Mouse (Mus musculus): Measurements from ENCODE around the gene Serpina3m.
"Not testable (repeated sequence)": the region's sequence is repeated elsewhere in the genome, so short reads cannot be mapped to it uniquely, and the experiment has no call there.

Serpina3m gene

GRCm38 (mm10) chr12:104338226-104338625, at the start of gene Serpina3m, which contains the start of gene Serpina3k:
Gene Serpina3m (plus strand): TSS chr12:104338486.
Gene Serpina3k (plus strand): TSS chr12:104338486.
- not testable (repeated sequence) for DNase-seq (ENCODE audit: inconsistent age in 2 of 2, low spot score in 1 of 2)

GRCm38 (mm10) chr12:104289872-104290271, 48.4 kb upstream of the Serpina3m start:
- no peak for DNase-seq (ENCODE audit: inconsistent age in 2 of 2, low spot score in 1 of 2)

- no peak for DNase-seq (ENCODE audit: inconsistent age in 2 of 2, low spot score in 1 of 2)
Measured at GRCm38 (mm10) chr12:104293963-104294362, 44.3 kb upstream of the Serpina3m start.

- DNase-seq (ENCODE audit: inconsistent age in 2 of 2, low spot score in 1 of 2) = no peak
Measured at GRCm38 (mm10) chr12:104298049-104298448, 40.2 kb upstream of the Serpina3m start.

- no peak for DNase-seq (ENCODE audit: inconsistent age in 2 of 2, low spot score in 1 of 2)
Measured at GRCm38 (mm10) chr12:104305991-104306390, 32.3 kb upstream of the Serpina3m start.

GRCm38 (mm10) chr12:104314253-104314652, 24.0 kb upstream of the Serpina3m start, which contains the start of gene Serpina3j:
Gene Serpina3j (plus strand): TSS chr12:104314553.
- DNase-seq (ENCODE audit: inconsistent age in 2 of 2, low spot score in 1 of 2) = no peak

- no peak for DNase-seq (ENCODE audit: inconsistent age in 2 of 2, low spot score in 1 of 2)
Measured at GRCm38 (mm10) chr12:104322454-104322853, 15.8 kb upstream of the Serpina3m start.

GRCm38 (mm10) chr12:104331701-104332100, 6.6 kb upstream of the Serpina3m start:
- DNase-seq (ENCODE audit: inconsistent age in 2 of 2, low spot score in 1 of 2) = no peak

- not testable (repeated sequence) for DNase-seq (ENCODE audit: inconsistent age in 2 of 2, low spot score in 1 of 2)
Measured at GRCm38 (mm10) chr12:104336873-104337272, 1.4 kb upstream of the Serpina3m start.

GRCm38 (mm10) chr12:104338705-104339104, 419 bp downstream of the Serpina3m start:
- no peak for DNase-seq (ENCODE audit: inconsistent age in 2 of 2, low spot score in 1 of 2)

GRCm38 (mm10) chr12:104342489-104342888, 4.2 kb downstream of the Serpina3m start:
- not testable (repeated sequence) for DNase-seq (ENCODE audit: inconsistent age in 2 of 2, low spot score in 1 of 2)

- DNase-seq (ENCODE audit: inconsistent age in 2 of 2, low spot score in 1 of 2) = no peak
Measured at GRCm38 (mm10) chr12:104345181-104345580, 6.9 kb downstream of the Serpina3m start.

- no peak for DNase-seq (ENCODE audit: inconsistent age in 2 of 2, low spot score in 1 of 2)
Measured at GRCm38 (mm10) chr12:104345707-104346106, 7.4 kb downstream of the Serpina3m start.

GRCm38 (mm10) chr12:104347091-104347490, 8.8 kb downstream of the Serpina3m start:
- DNase-seq (ENCODE audit: inconsistent age in 2 of 2, low spot score in 1 of 2) = no peak

- peak; percentile 28 to 76 for DNase-seq (ENCODE audit: inconsistent age in 2 of 2, low spot score in 1 of 2)
Measured at GRCm38 (mm10) chr12:104351812-104352211, 13.5 kb downstream of the Serpina3m start.

GRCm38 (mm10) chr12:104356006-104356405, 17.7 kb downstream of the Serpina3m start:
- no peak for DNase-seq (ENCODE audit: inconsistent age in 2 of 2, low spot score in 1 of 2)

- DNase-seq (ENCODE audit: inconsistent age in 2 of 2, low spot score in 1 of 2) = no peak
Measured at GRCm38 (mm10) chr12:104369986-104370385, 31.7 kb downstream of the Serpina3m start.

GRCm38 (mm10) chr12:104377179-104377578, 38.9 kb downstream of the Serpina3m start:
- not testable (repeated sequence) for DNase-seq (ENCODE audit: inconsistent age in 2 of 2, low spot score in 1 of 2)

- DNase-seq (ENCODE audit: inconsistent age in 2 of 2, low spot score in 1 of 2) = not testable (repeated sequence)
Measured at GRCm38 (mm10) chr12:104378351-104378750, 40.1 kb downstream of the Serpina3m start.

- DNase-seq (ENCODE audit: inconsistent age in 2 of 2, low spot score in 1 of 2) = not testable (repeated sequence)
Measured at GRCm38 (mm10) chr12:104378815-104379214, 40.5 kb downstream of the Serpina3m start.

- DNase-seq (ENCODE audit: inconsistent age in 2 of 2, low spot score in 1 of 2) = no peak
Measured at GRCm38 (mm10) chr12:104379856-104380255, 41.6 kb downstream of the Serpina3m start.

- not testable (repeated sequence) for DNase-seq (ENCODE audit: inconsistent age in 2 of 2, low spot score in 1 of 2)
Measured at GRCm38 (mm10) chr12:104381071-104381604, 42.9 kb downstream of the Serpina3m start.

- DNase-seq (ENCODE audit: inconsistent age in 2 of 2, low spot score in 1 of 2) = not testable (repeated sequence)
Measured at GRCm38 (mm10) chr12:104385987-104386386, 47.7 kb downstream of the Serpina3m start.

All from adrenal gland, adult (tissue).